Mouse (Mus musculus) intestine, embryonic 15.5 days (tissue): ENCODE data around the gene Ypel5. TPM values are rescaled to one million over a fixed set of nuclear protein-coding genes. Genes with fewer than 3 reads are reported as not detected.

ENCODE experiments used
- ATAC-seq: fragments of 200-750 bp; cut with Nextera tagmentation; 2 replicates; pipeline ENCODE4 v1.8.0; 2017; ENCODE audit warnings: moderate TSS enrichment, moderate library complexity
- H3K27ac ChIP-seq: fragments of 300-500 bp; sonication (generic); 2 replicates; pipeline ENCODE4 v1.5.1; 2015; ENCODE audit warnings: mild to moderate bottlenecking, inconsistent platforms
- H3K27me3 ChIP-seq: fragments of 300-500 bp; sonication (generic); replicated peaks from 2 replicates; pipeline ENCODE4 v1.6.1; 2015; ENCODE audit warnings: inconsistent platforms
- H3K36me3 ChIP-seq: fragments of 300-500 bp; sonication (generic); 2 replicates; pipeline ENCODE4 v1.6.1; 2015; ENCODE audit warnings: inconsistent platforms
- H3K4me1 ChIP-seq: fragments of 300-500 bp; sonication (generic); replicated peaks from 2 replicates; pipeline ENCODE4 v1.6.1; 2015; ENCODE audit warnings: inconsistent platforms
- H3K4me2 ChIP-seq: fragments of 300-500 bp; sonication (generic); replicated peaks from 2 replicates; pipeline ENCODE4 v1.6.1; 2015; ENCODE audit warnings: mild to moderate bottlenecking, inconsistent platforms
- H3K4me3 ChIP-seq: fragments of 300-500 bp; sonication (generic); replicated peaks from 2 replicates; pipeline ENCODE4 v1.5.1; 2015; ENCODE audit warnings: inconsistent platforms
- H3K9ac ChIP-seq: fragments of 300-500 bp; sonication (generic); 2 replicates; pipeline ENCODE4 v1.6.1; 2015; ENCODE audit warnings: inconsistent platforms
- H3K9me3 ChIP-seq: fragments of 300-500 bp; sonication (generic); 2 replicates; pipeline ENCODE4 v1.6.1; 2016; ENCODE audit warnings: inconsistent platforms
- WGBS: fragments of 180-500 bp; shearing (Covaris S2); methylation state at CpG from one replicate; pipeline ENCODE4 v1.1.7; 2015; 5-methylcytosine and 5-hydroxymethylcytosine counted together
- polyA plus RNA-seq: library from polyadenylated mRNA; unstranded; fragments of >200 nt; fragmentation: Nextera tagmentation; extraction: Ambion mirVana; gene quantifications from 2 replicates; pipeline ENCODE4 v1.2.1, GENCODE M21; 2015

Ypel5 gene
- polyA plus RNA-seq, 1 experiment from 2014 or later = 38.9 TPM

- Histone ChIP-seq H3K4me3 (no peak overlapping the region), H3K4me2 (no peak overlapping the region), H3K4me1 (no peaks in the 10 kb centered on the region), H3K27me3 (no peaks in the 10 kb centered on the region), H3K9ac (no peak overlapping the region), H3K36me3 (no peaks in the 10 kb centered on the region), H3K27ac (no peak overlapping the region), H3K9me3 (no peaks in the 10 kb centered on the region)
- ATAC-seq = peak; percentile 58
- 54% methylated on average over 13 of the region's 13 CpGs for WGBS
Observed at GRCm38 (mm10) chr17:72857677-72858633, 21.7 kb downstream of the Ypel5 start.

- ATAC-seq = no peak
Observed at GRCm38 (mm10) chr17:72863226-72863625, 27.0 kb downstream of the Ypel5 start.

GRCm38 (mm10) chr17:72866624-72867245 lies 30.5 kb downstream of the Ypel5 start:
- Histone ChIP-seq H3K9ac (no peak overlapping the region), H3K27ac (no peak overlapping the region), H3K36me3 (no peaks in the 10 kb centered on the region), H3K4me2 (no peak overlapping the region), H3K4me1 (no peaks in the 10 kb centered on the region), H3K4me3 (no peak overlapping the region), H3K27me3 (no peaks in the 10 kb centered on the region), H3K9me3 (no peaks in the 10 kb centered on the region)
- 87% methylated on average over 3 of the region's 3 CpGs for WGBS
- ATAC-seq = no peak

More at GRCm38 (mm10) chr17:72863226-72863625, 27.0 kb downstream of the Ypel5 start:
- Histone ChIP-seq H3K36me3 (no peaks in the 10 kb centered on the region), H3K27ac (no peak overlapping the region), H3K27me3 (no peaks in the 10 kb centered on the region), H3K4me2 (no peak overlapping the region), H3K9ac (no peak overlapping the region), H3K4me1 (no peaks in the 10 kb centered on the region), H3K4me3 (no peak overlapping the region), H3K9me3 (no peaks in the 10 kb centered on the region)
- 72% methylated on average over 10 of the region's 10 CpGs for WGBS

- no peaks in the 10 kb centered on the region for H3K36me3 ChIP-seq
- no peak overlapping the region for H3K9ac ChIP-seq
- WGBS = 91% methylated on average over 2 of the region's 2 CpGs
- H3K4me2 ChIP-seq = no peak overlapping the region
- H3K4me3 ChIP-seq = no peak overlapping the region
- ATAC-seq = no peak
- H3K4me1 ChIP-seq = no peaks in the 10 kb centered on the region
- no peaks in the 10 kb centered on the region for H3K9me3 ChIP-seq
- no peaks in the 10 kb centered on the region for H3K27me3 ChIP-seq
- H3K27ac ChIP-seq = no peak overlapping the region
Observed at GRCm38 (mm10) chr17:72868181-72868580, 31.9 kb downstream of the Ypel5 start.

GRCm38 (mm10) chr17:72878979-72879378 lies 42.7 kb downstream of the Ypel5 start:
- Histone ChIP-seq H3K36me3 (no peaks in the 10 kb centered on the region), H3K4me2 (no peak overlapping the region), H3K9ac (no peak overlapping the region), H3K27ac (no peak overlapping the region), H3K27me3 (no peaks in the 10 kb centered on the region), H3K4me3 (no peak overlapping the region), H3K9me3 (no peaks in the 10 kb centered on the region), H3K4me1 (no peaks in the 10 kb centered on the region)
- no peak for ATAC-seq
- WGBS = 89% methylated on average over 9 of the region's 9 CpGs

GRCm38 (mm10) chr17:72880156-72880555 lies 43.9 kb downstream of the Ypel5 start:
- WGBS = 68% methylated on average over 3 of the region's 3 CpGs
- Histone ChIP-seq H3K4me1 (no peaks in the 10 kb centered on the region), H3K9ac (no peak overlapping the region), H3K27ac (no peak overlapping the region), H3K27me3 (no peaks in the 10 kb centered on the region), H3K4me2 (no peak overlapping the region), H3K9me3 (no peaks in the 10 kb centered on the region), H3K4me3 (no peak overlapping the region), H3K36me3 (no peaks in the 10 kb centered on the region)
- ATAC-seq = no peak

- no peaks in the 10 kb centered on the region for H3K36me3 ChIP-seq
- H3K27ac ChIP-seq = no peak overlapping the region
- no peak overlapping the region for H3K4me2 ChIP-seq
- H3K27me3 ChIP-seq = no peaks in the 10 kb centered on the region
- no peak overlapping the region for H3K9ac ChIP-seq
- H3K4me1 ChIP-seq = no peaks in the 10 kb centered on the region
- H3K9me3 ChIP-seq = no peaks in the 10 kb centered on the region
- H3K4me3 ChIP-seq = no peak overlapping the region
- ATAC-seq = no peak
- 88% methylated on average over 3 of the region's 3 CpGs for WGBS
Observed at GRCm38 (mm10) chr17:72881051-72881450, 44.8 kb downstream of the Ypel5 start.

GRCm38 (mm10) chr17:72881804-72882203 lies 45.6 kb downstream of the Ypel5 start:
- no peaks in the 10 kb centered on the region for H3K36me3 ChIP-seq
- H3K4me3 ChIP-seq = no peak overlapping the region
- WGBS = 70% methylated on average over 1 of the region's 1 CpGs
- no peaks in the 10 kb centered on the region for H3K27me3 ChIP-seq
- no peaks in the 10 kb centered on the region for H3K9me3 ChIP-seq
- no peak overlapping the region for H3K27ac ChIP-seq
- no peak overlapping the region for H3K9ac ChIP-seq
- no peak for ATAC-seq
- no peak overlapping the region for H3K4me2 ChIP-seq
- no peaks in the 10 kb centered on the region for H3K4me1 ChIP-seq

- no peak overlapping the region for H3K4me2 ChIP-seq
- no peak overlapping the region for H3K9ac ChIP-seq
- H3K9me3 ChIP-seq = no peaks in the 10 kb centered on the region
- H3K27ac ChIP-seq = no peak overlapping the region
- no peak overlapping the region for H3K4me3 ChIP-seq
- no peaks in the 10 kb centered on the region; the same call in 1 of the 2 replicates for H3K4me1 ChIP-seq
- WGBS = 26% methylated on average over 20 of the region's 20 CpGs
- peak; percentile 61 for ATAC-seq
- H3K27me3 ChIP-seq = no peaks in the 10 kb centered on the region
- no peaks in the 10 kb centered on the region for H3K36me3 ChIP-seq
Observed at GRCm38 (mm10) chr17:72889556-72890397, 53.5 kb downstream of the Ypel5 start.

GRCm38 (mm10) chr17:72890398-72890898 lies 54.2 kb downstream of the Ypel5 start:
- Histone ChIP-seq H3K9me3 (no peaks in the 10 kb centered on the region), H3K36me3 (no peaks in the 10 kb centered on the region), H3K27ac (no peak overlapping the region), H3K4me2 (no peak overlapping the region), H3K27me3 (no peaks in the 10 kb centered on the region), H3K4me1 (no peaks in the 10 kb centered on the region; the same call in 1 of the 2 replicates), H3K4me3 (no peak overlapping the region), H3K9ac (no peak overlapping the region)
- peak; percentile 28; the same call in 1 of the 2 replicates for ATAC-seq
- WGBS = 63% methylated on average over 8 of the region's 8 CpGs

GRCm38 (mm10) chr17:72891556-72891955 lies 55.3 kb downstream of the Ypel5 start:
- H3K9ac ChIP-seq = no peak overlapping the region
- no peak for ATAC-seq
- WGBS = 88% methylated on average over 6 of the region's 6 CpGs

GRCm38 (mm10) chr17:72895506-72895905 lies 59.3 kb downstream of the Ypel5 start:
- ATAC-seq = no peak
- Histone ChIP-seq H3K9me3 (no peaks in the 10 kb centered on the region), H3K4me2 (no peak overlapping the region), H3K36me3 (no peaks in the 10 kb centered on the region), H3K27ac (no peak overlapping the region), H3K9ac (no peak overlapping the region), H3K4me1 (no peaks in the 10 kb centered on the region; the same call in 1 of the 2 replicates), H3K27me3 (no peaks in the 10 kb centered on the region), H3K4me3 (no peak overlapping the region)
- WGBS = 90% methylated on average over 3 of the region's 3 CpGs

More at GRCm38 (mm10) chr17:72891556-72891955, 55.3 kb downstream of the Ypel5 start:
- no peak overlapping the region for H3K4me3 ChIP-seq
- no peaks in the 10 kb centered on the region for H3K9me3 ChIP-seq
- H3K27ac ChIP-seq = no peak overlapping the region
- no peaks in the 10 kb centered on the region for H3K27me3 ChIP-seq
- no peaks in the 10 kb centered on the region; the same call in 1 of the 2 replicates for H3K4me1 ChIP-seq
- no peak overlapping the region for H3K4me2 ChIP-seq
- H3K36me3 ChIP-seq = no peaks in the 10 kb centered on the region
